Mouse (Mus musculus): ENCODE data around the gene Foxc2.

DNA sequence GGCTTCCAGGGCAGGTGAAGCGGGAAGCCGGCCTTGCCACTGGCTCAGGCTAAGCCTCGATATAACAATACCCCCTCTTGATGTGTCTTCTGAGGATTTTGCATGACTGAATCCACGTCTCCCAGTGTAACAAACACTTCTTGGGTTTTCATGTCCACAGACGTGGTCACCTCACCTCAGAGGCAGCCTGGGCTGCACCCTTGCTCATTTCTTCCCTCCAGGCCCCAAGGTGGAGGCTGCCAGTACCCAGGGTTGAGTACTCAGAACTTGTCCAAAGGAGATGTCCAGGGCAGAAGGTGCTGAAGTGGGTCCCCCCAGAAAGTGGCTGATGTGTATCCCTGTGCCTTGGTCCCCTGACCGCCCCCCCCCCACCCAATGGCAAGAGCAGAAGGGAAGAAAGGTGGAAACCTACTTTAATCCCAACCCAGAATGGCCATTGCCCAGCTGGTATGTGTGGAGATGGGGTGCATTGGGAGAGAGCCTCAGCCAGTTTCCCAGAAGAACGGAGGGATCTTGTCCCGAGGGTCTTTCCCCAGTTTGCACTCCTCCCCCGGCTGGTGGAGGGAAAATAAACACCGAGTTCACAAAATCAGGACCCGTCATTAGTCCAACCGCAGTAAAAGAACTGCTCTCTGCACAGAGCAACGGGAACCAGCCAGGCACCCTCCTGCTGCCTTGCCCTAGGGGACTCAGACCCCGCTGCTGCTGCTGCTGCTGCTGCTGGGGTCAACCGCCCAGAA, 41.7 kb upstream of the Foxc2 start:
- TF ChIP-seq CTCF (IDR thresholded peaks at IDR 0.05) (no peak), EP300 (IDR thresholded peaks at IDR 0.05) (no peak)

All from lung, postnatal 0 days (tissue).